Mouse (Mus musculus): ENCODE data around the gene D330045A20Rik.

GRCm38 (mm10) chrX:139570054-139570453 lies 89.9 kb downstream of the D330045A20Rik start:
- TF ChIP-seq CTCF (IDR thresholded peaks at IDR 0.05; ENCODE audit: low read depth) (no peak), EP300 (IDR thresholded peaks at IDR 0.05; ENCODE audit: low read depth) (no peak)
